Comparison of ENCODE assay signal across 28 mouse cellular contexts in the genomic region with DNA sequence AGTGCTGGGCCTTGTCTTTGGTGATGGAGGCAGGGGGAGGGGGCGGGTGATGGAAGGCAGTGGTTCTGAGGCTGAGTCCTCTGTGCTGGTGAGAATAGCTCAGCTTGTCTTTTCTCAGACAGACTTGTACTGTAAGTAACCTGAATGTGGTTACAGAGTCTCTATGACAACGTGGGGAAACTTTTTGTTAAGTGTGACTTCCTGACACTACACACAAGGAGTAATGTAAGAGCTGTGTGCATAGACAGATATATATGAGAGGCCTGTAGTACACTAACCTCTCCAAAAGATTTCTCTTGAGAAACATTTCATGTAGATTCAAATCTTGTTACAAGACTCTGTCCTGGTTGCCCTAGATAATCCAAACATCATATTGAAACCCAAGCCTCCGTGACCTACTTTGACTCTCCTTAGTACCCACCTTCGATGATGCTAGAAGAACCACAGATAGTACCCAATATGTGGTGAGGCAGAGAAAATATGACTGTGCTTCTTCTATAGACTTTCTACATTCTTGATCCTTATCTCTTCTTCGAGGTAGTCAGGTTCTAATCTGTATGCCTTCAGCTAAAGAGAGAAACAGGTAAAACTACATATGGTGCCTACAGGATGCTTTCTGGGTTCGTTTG.
DNase-seq lines count a peak whose midpoint lies in the region; ATAC-seq lines count a peak whose summit lies in the region.
"Had no signal": no experiment of that assay in that cellular context is flagged by ENCODE, and none has a peak within 500 bp of the region (broad histone marks: within the 10 kb centered on the region; RNA-seq: fewer than 3 reads in every experiment).

No protein-coding gene starts in this region.

- no peaks in the 10 kb centered on the region for H3K4me1 ChIP-seq in intestine, embryonic 15.5 days (replicated peaks)
- H3K4me1 ChIP-seq: liver, embryonic 15.5 days had no signal

- WGBS in intestine, embryonic 15.5 days: 80% methylated on average over 6 of the region's 6 CpGs

- no peak overlapping the region for H3K27ac ChIP-seq in intestine, embryonic 15.5 days
- H3K27ac ChIP-seq: embryonic facial prominence, embryonic 10.5 days; forebrain, embryonic 10.5 days; hindbrain, embryonic 10.5 days; liver, embryonic 15.5 days; macrophage; midbrain, embryonic 10.5 days; neural tube, embryonic 15.5 days; stomach, postnatal 0 days had no signal

- no peaks in the 10 kb centered on the region for H3K27me3 ChIP-seq in intestine, embryonic 15.5 days (replicated peaks)
- H3K27me3 ChIP-seq: liver, embryonic 15.5 days had no signal

- no peak overlapping the region for H3K9ac ChIP-seq in intestine, embryonic 15.5 days
- H3K9ac ChIP-seq: liver, embryonic 15.5 days; neural tube, embryonic 15.5 days had no signal

- no peak overlapping the region for H3K4me3 ChIP-seq in intestine, embryonic 15.5 days (replicated peaks)
- H3K4me3 ChIP-seq: embryonic facial prominence, embryonic 10.5 days; forebrain, embryonic 10.5 days; hindbrain, embryonic 10.5 days; liver, embryonic 15.5 days; midbrain, embryonic 10.5 days; myocyte; neural tube, embryonic 15.5 days had no signal

- H3K9me3 ChIP-seq in intestine, embryonic 15.5 days: no peaks in the 10 kb centered on the region
- H3K9me3 ChIP-seq: embryonic facial prominence, embryonic 10.5 days; forebrain, embryonic 10.5 days; hindbrain, embryonic 10.5 days; liver, embryonic 15.5 days; midbrain, embryonic 10.5 days; neural tube, embryonic 15.5 days had no signal

- H3K36me3 ChIP-seq in intestine, embryonic 15.5 days: no peaks in the 10 kb centered on the region
- H3K36me3 ChIP-seq: embryonic facial prominence, embryonic 10.5 days; forebrain, embryonic 10.5 days; hindbrain, embryonic 10.5 days; liver, embryonic 15.5 days; midbrain, embryonic 10.5 days; neural tube, embryonic 15.5 days had no signal

- H3K4me2 ChIP-seq in intestine, embryonic 15.5 days (replicated peaks): no peak overlapping the region
- H3K4me2 ChIP-seq: heart, embryonic 11.5 days; liver, embryonic 15.5 days; neural tube, embryonic 15.5 days had no signal

- ATAC-seq in megakaryocyte, adult 5-6 weeks (ENCODE audit: poor library complexity, severe bottlenecking): peak; percentile 57
- no peak for ATAC-seq in intestine, embryonic 15.5 days
- ATAC-seq: hindbrain, embryonic 16.5 days; midbrain, embryonic 16.5 days had no signal

- peak; percentile 78 for DNase-seq in CD4-positive, CD25-positive, alpha-beta regulatory T cell, adult 2 months (ENCODE audit: low read depth, low spot score)
- peak; percentile 62 for DNase-seq in T-cell, adult 2 months (ENCODE audit: low spot score)
- DNase-seq in thymus, postnatal 14 days: peak; percentile 25
- no peak for DNase-seq in gastrocnemius, adult 18-20 months (ENCODE audit: low spot score)
- DNase-seq in layer of hippocampus, adult 9-10 months (ENCODE audit: low spot score): no peak
- DNase-seq: adrenal gland, adult 2 months; cerebellum, adult 11 months; cerebellum, adult 9-11 months; gastrocnemius, postnatal 10 days; heart, adult 11 months; kidney, adult 11 months; left cerebral cortex, postnatal 4 days; liver; right cerebral cortex, postnatal 25 days had no signal

Comparison
In these comparisons a context has a peak if more than half of its experiments do, and no peak if none do; other contexts are left out.
1. DNase-seq: peak in CD4-positive, CD25-positive, alpha-beta regulatory T cell, adult 2 months (single experiment), T-cell, adult 2 months (single experiment) and thymus, postnatal 14 days (single experiment); none in gastrocnemius, adult 18-20 months (single experiment) and layer of hippocampus, adult 9-10 months (single experiment).